Mouse (Mus musculus) MEL-GATA-1-ER (cell line): ENCODE results near the gene Gm20388.

Source experiments
- DNase-seq: peaks from one replicate; pipeline ENCODE4 v3.0.0-alpha.2; 2012; ENCODE audit warnings: low read depth; ENCODE audit errors: extremely low read depth

Gene Gm20388

GRCm38 (mm10) chr8:120308131-120308530 lies 397.5 kb downstream of the Gm20388 start:
- no peak for DNase-seq

GRCm38 (mm10) chr8:120308553-120308952 lies 397.9 kb downstream of the Gm20388 start:
- no peak for DNase-seq

- DNase-seq = no peak
These were observed 398.7 kb downstream of the Gm20388 start for GRCm38 (mm10) chr8:120309326-120309725.

- DNase-seq = no peak
These were observed 399.4 kb downstream of the Gm20388 start for GRCm38 (mm10) chr8:120310063-120310462.

- DNase-seq = peak; percentile 71
These were observed 401.8 kb downstream of the Gm20388 start for GRCm38 (mm10) chr8:120312452-120312851.

GRCm38 (mm10) chr8:120313674-120314073 lies 403.0 kb downstream of the Gm20388 start:
- DNase-seq = no peak

- DNase-seq = no peak
These were observed 404.3 kb downstream of the Gm20388 start for GRCm38 (mm10) chr8:120314932-120315331.

GRCm38 (mm10) chr8:120315644-120316043 lies 405.0 kb downstream of the Gm20388 start:
- DNase-seq = no peak

GRCm38 (mm10) chr8:120316707-120317106 lies 406.1 kb downstream of the Gm20388 start:
- no peak for DNase-seq

GRCm38 (mm10) chr8:120317118-120317824 lies 406.6 kb downstream of the Gm20388 start:
- no peak for DNase-seq

GRCm38 (mm10) chr8:120318476-120318991 lies 407.9 kb downstream of the Gm20388 start:
- DNase-seq = no peak

GRCm38 (mm10) chr8:120319449-120319848 lies 408.8 kb downstream of the Gm20388 start:
- peak; percentile 84 for DNase-seq

- DNase-seq = no peak
These were observed 409.5 kb downstream of the Gm20388 start for GRCm38 (mm10) chr8:120320146-120320545.

- DNase-seq = peak; percentile 71
These were observed 411.1 kb downstream of the Gm20388 start for GRCm38 (mm10) chr8:120321724-120322123.

- no peak for DNase-seq
These were observed 412.4 kb downstream of the Gm20388 start for GRCm38 (mm10) chr8:120322956-120323448.

GRCm38 (mm10) chr8:120324555-120324954 lies 413.9 kb downstream of the Gm20388 start:
- no peak for DNase-seq

- peak; percentile 86 for DNase-seq
These were observed 414.6 kb downstream of the Gm20388 start for GRCm38 (mm10) chr8:120325172-120325767.

GRCm38 (mm10) chr8:120327131-120327554 lies 416.5 kb downstream of the Gm20388 start:
- DNase-seq = no peak

- no peak for DNase-seq
These were observed 417.9 kb downstream of the Gm20388 start for GRCm38 (mm10) chr8:120328361-120329022.

- DNase-seq = no peak
These were observed 418.5 kb downstream of the Gm20388 start for GRCm38 (mm10) chr8:120329030-120329748.

- DNase-seq = no peak
These were observed 420.4 kb downstream of the Gm20388 start for GRCm38 (mm10) chr8:120331027-120331426.
